Mouse (Mus musculus) heart, embryonic 14.5 days (tissue): ENCODE measurements around the gene Emg1. TPM values are rescaled to one million over a fixed set of nuclear protein-coding genes. Genes with fewer than 3 reads are reported as not detected.

Source experiments
- ATAC-seq: fragments of 200-750 bp; cut with Nextera tagmentation; 2 replicates; pipeline ENCODE4 v1.8.0; 2017; ENCODE audit warnings: low read depth, moderate TSS enrichment; ENCODE audit not compliant: insufficient number of reproducible peaks, insufficient read depth, low FRiP score
- H3K27ac ChIP-seq, 2 experiments: fragments of 200-500 bp in 1 of 2; fragments of 300-500 bp in 1 of 2; sonication (generic) in 1 of 2; replicated peaks in 1 of 2; 2 replicates each; pipeline ENCODE4 v1.5.1; 2012 to 2014; ENCODE audit warnings: low read depth in 2 of 2, low read length in 2 of 2, control low read depth in 1 of 2, mild to moderate bottlenecking in 1 of 2, mixed read lengths in 1 of 2; ENCODE audit not compliant: control insufficient read depth in 1 of 2, insufficient read depth in 1 of 2
- H3K27me3 ChIP-seq: fragments of 300-500 bp; sonication (generic); 2 replicates; pipeline ENCODE4 v1.6.1; 2014; ENCODE audit warnings: mild to moderate bottlenecking, low read length, control low read depth; ENCODE audit not compliant: control insufficient read depth, insufficient read depth
- H3K36me3 ChIP-seq: fragments of 300-500 bp; sonication (generic); 2 replicates; pipeline ENCODE4 v1.6.1; 2014; ENCODE audit warnings: mild to moderate bottlenecking, control low read depth, low read length, mixed read lengths; ENCODE audit not compliant: control insufficient read depth, insufficient read depth
- H3K4me1 ChIP-seq, 2 experiments: fragments of 200-500 bp in 1 of 2; fragments of 300-500 bp in 1 of 2; sonication (generic) in 1 of 2; 2 replicates each; pipeline ENCODE4 v1.6.1; 2012 to 2014; ENCODE audit warnings: low read length in 2 of 2, control low read depth in 1 of 2, mixed read lengths in 1 of 2; ENCODE audit not compliant: control insufficient read depth in 2 of 2, insufficient read depth in 2 of 2
- H3K4me2 ChIP-seq: fragments of 300-500 bp; sonication (generic); 2 replicates; pipeline ENCODE4 v1.6.1; 2014; ENCODE audit warnings: mild to moderate bottlenecking, low read length
- H3K4me3 ChIP-seq, 2 experiments: fragments of 200-500 bp in 1 of 2; fragments of 300-500 bp in 1 of 2; sonication (generic) in 1 of 2; 2 replicates each; pipeline ENCODE4 v1.5.1; 2012 to 2014; ENCODE audit warnings: low read length in 2 of 2, mild to moderate bottlenecking in 2 of 2, control low read depth in 1 of 2, low read depth in 1 of 2, moderate library complexity in 1 of 2; ENCODE audit not compliant: control insufficient read depth in 1 of 2, insufficient read depth in 1 of 2
- H3K9ac ChIP-seq: fragments of 300-500 bp; sonication (generic); 2 replicates; pipeline ENCODE4 v1.6.1; 2014; ENCODE audit warnings: mild to moderate bottlenecking, low read length
- H3K9me3 ChIP-seq: fragments of 300-500 bp; sonication (generic); 2 replicates; pipeline ENCODE4 v1.6.1; 2016; ENCODE audit warnings: low read length, control low read depth; ENCODE audit not compliant: control insufficient read depth
- WGBS: fragments of 180-500 bp; shearing (Covaris S2); extraction: QIAGEN DNeasy Blood & Tissue Kit; methylation state at CpG from one replicate; pipeline ENCODE4 v1.1.7; 2014; 5-methylcytosine and 5-hydroxymethylcytosine counted together
- polyA plus RNA-seq: library from polyadenylated mRNA; unstranded; fragments of >200 nt; fragmentation: Nextera tagmentation; extraction: Ambion mirVana; gene quantifications from 2 replicates; pipeline ENCODE4 v1.2.1, GENCODE M21; 2014

Gene Emg1
- polyA plus RNA-seq, 1 experiment from 2014 or later, result 117 TPM

GRCm38 (mm10) chr6:124729850-124730705 lies 18.1 kb upstream of the Emg1 start:
- Histone ChIP-seq H3K4me3 (no peak overlapping the region), H3K9me3 (no peaks in the 10 kb centered on the region), H3K4me2 (no peak overlapping the region), H3K36me3 (no peaks in the 10 kb centered on the region), H3K27ac (no peak overlapping the region), H3K27me3 (no peaks in the 10 kb centered on the region), H3K9ac (no peak overlapping the region), H3K4me1 (0 out of 4 replicates have a peak, but pooled peaks cover 0 to 2% of the 10 kb centered on the region in 2 experiments)
- ATAC-seq, result no peak
- WGBS, result 66% methylated on average over 8 of the region's 8 CpGs

GRCm38 (mm10) chr6:124728621-124729020 lies 16.6 kb upstream of the Emg1 start:
- H3K4me3 ChIP-seq, result no peak overlapping the region
- H3K9me3 ChIP-seq, result no peaks in the 10 kb centered on the region
- ATAC-seq, result no peak
- no peaks in the 10 kb centered on the region for H3K36me3 ChIP-seq
- no peaks in the 10 kb centered on the region for H3K27me3 ChIP-seq
- WGBS, result 80% methylated on average over 10 of the region's 10 CpGs
- no peak overlapping the region for H3K27ac ChIP-seq
- H3K9ac ChIP-seq, result no peak overlapping the region
- no peak overlapping the region for H3K4me2 ChIP-seq
- H3K4me1 ChIP-seq, result 0 out of 4 replicates have a peak, but pooled peaks cover 0 to 2% of the 10 kb centered on the region in 2 experiments

GRCm38 (mm10) chr6:124724472-124724871 lies 12.5 kb upstream of the Emg1 start:
- 84% methylated on average over 10 of the region's 10 CpGs for WGBS
- ATAC-seq, result no peak
- Histone ChIP-seq H3K9ac (no peak overlapping the region), H3K4me3 (no peak overlapping the region), H3K4me1 (no peaks in the 10 kb centered on the region), H3K4me2 (no peak overlapping the region), H3K36me3 (no peaks in the 10 kb centered on the region), H3K27me3 (no peaks in the 10 kb centered on the region), H3K9me3 (no peaks in the 10 kb centered on the region), H3K27ac (no peak overlapping the region)

GRCm38 (mm10) chr6:124723541-124723940 lies 11.6 kb upstream of the Emg1 start:
- Histone ChIP-seq H3K4me2 (no peak overlapping the region), H3K4me1 (peaks cover 0 to 3% of the 10 kb centered on the region in 2 experiments; a peak in 1 of 4 replicates), H3K4me3 (no peak overlapping the region), H3K9ac (no peak overlapping the region), H3K36me3 (no peaks in the 10 kb centered on the region), H3K27me3 (no peaks in the 10 kb centered on the region), H3K9me3 (no peaks in the 10 kb centered on the region), H3K27ac (no peak overlapping the region)
- 72% methylated on average over 8 of the region's 8 CpGs for WGBS
- ATAC-seq, result no peak

GRCm38 (mm10) chr6:124722876-124723473 lies 11.0 kb upstream of the Emg1 start:
- Histone ChIP-seq H3K9ac (no peak overlapping the region), H3K27me3 (no peaks in the 10 kb centered on the region), H3K4me3 (no peak overlapping the region), H3K36me3 (no peaks in the 10 kb centered on the region), H3K9me3 (no peaks in the 10 kb centered on the region), H3K4me1 (peaks cover 0 to 3% of the 10 kb centered on the region in 2 experiments; a peak in 1 of 4 replicates), H3K4me2 (no peak overlapping the region), H3K27ac (no peak overlapping the region)
- ATAC-seq, result no peak
- 58% methylated on average over 6 of the region's 6 CpGs for WGBS

- no peaks in the 10 kb centered on the region for H3K27me3 ChIP-seq
- H3K9ac ChIP-seq, result no peak overlapping the region
- H3K9me3 ChIP-seq, result no peaks in the 10 kb centered on the region
- 71% methylated on average over 11 of the region's 11 CpGs for WGBS
- peaks cover 18% of the 10 kb centered on the region for H3K36me3 ChIP-seq
- peaks cover 0 to 3% of the 10 kb centered on the region in 2 experiments; a peak in 1 of 4 replicates for H3K4me1 ChIP-seq
- ATAC-seq, result no peak
- no peak overlapping the region for H3K4me2 ChIP-seq
- H3K4me3 ChIP-seq, result no peak overlapping the region
- H3K27ac ChIP-seq, result no peak overlapping the region
Observed at GRCm38 (mm10) chr6:124720904-124721303, 8.9 kb upstream of the Emg1 start.

GRCm38 (mm10) chr6:124719354-124719978 lies 7.5 kb upstream of the Emg1 start:
- Histone ChIP-seq H3K9me3 (no peaks in the 10 kb centered on the region), H3K4me2 (no peak overlapping the region), H3K9ac (no peak overlapping the region), H3K36me3 (peaks cover 33% of the 10 kb centered on the region), H3K4me3 (no peak overlapping the region), H3K27ac (no peak overlapping the region), H3K27me3 (no peaks in the 10 kb centered on the region), H3K4me1 (peaks cover 0 to 3% of the 10 kb centered on the region in 2 experiments; a peak in 1 of 4 replicates)
- ATAC-seq, result no peak
- WGBS, result 54% methylated on average over 7 of the region's 7 CpGs
